Mouse (Mus musculus): ENCODE measurements around the gene Dnah17.

Gene Dnah17

GRCm38 (mm10) chr11:118130534-118130933, at the start of gene Dnah17:
Dnah17 (minus strand) TSS chr11:118130634.
- no peak for DNase-seq

DNA sequence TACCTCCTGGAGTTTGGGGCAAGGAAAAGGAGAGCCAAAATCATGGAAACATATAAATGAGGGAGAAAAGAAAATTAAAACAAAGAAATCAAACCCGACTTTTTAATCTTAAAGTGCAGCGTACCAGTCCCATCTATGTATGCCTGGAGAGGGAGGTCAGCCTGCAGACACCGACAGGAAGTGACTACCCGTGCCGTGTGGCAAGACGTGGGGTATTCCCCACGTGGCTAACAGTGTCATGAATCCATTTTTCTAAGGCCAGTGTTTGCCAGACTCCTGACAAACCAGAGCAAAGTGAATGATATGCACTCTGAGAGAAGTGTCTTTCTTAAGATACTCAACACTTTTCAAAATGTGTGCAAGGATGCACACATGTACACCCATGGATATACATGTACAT, 49.8 kb upstream of the Dnah17 start:
- no peak for DNase-seq

DNA sequence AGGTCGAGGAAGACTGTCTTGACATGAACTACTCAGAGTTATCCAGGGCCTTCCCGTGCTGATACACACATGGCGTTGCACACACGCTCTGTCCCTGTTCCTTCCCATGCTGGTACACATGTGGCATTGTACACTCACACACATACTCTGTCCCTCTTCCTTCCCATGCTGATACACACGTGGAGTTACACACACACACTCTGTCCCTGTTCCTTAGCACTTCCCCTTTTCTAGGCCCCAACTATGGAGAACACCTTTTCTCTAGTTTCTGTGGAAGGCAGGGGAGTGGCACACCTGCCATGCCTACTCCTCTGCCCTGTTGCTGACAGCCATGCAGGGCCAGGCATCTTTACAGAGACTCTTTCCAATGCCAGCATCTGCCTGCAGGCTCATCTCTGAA, 47.8 kb upstream of the Dnah17 start:
- DNase-seq = no peak

DNA sequence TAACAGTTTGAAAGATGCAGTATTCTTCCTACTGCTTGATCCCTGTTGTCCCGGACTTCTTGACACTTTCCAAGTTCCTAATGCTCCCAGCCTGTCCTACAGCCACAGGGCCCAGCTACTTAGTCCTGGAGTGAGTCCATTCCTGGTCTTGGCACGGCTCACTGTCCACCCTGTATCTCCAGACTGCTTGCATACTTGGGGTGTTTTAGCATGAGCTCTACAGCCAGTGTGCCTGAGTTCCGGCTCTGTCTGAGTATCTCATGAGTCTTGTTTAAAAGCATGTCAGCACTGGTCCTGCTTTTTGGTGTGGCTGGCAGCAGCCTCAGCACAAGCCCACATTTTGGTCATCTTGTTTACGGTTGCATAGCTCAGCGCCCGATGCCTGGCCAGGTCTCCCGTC, 44.3 kb upstream of the Dnah17 start:
- no peak for DNase-seq

DNA sequence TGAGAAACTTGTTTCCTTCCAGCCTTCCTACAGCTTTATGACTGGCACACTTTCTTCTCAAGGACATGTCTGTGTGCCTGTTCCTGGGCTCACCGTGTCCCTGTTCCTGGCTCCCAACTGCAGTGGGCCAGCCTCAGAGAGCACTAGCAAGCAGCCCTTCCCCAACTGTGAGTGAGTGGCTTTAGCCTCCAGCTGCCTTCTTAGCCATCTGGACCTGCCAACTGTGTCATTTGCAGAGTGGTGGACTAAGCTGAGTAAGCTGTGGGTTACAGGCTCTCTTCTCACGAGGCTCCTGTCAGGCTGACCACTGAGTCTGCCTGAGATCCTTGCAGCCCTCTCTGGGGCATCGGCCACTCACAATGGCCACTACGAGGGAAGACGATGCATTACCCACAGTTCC, 42.3 kb upstream of the Dnah17 start:
- no peak for DNase-seq

GRCm38 (mm10) chr11:118170333-118170732, 39.9 kb upstream of the Dnah17 start:
- DNase-seq = peak; percentile 61

GRCm38 (mm10) chr11:118168714-118169113, 38.3 kb upstream of the Dnah17 start:
- DNase-seq = peak; percentile 71

DNA sequence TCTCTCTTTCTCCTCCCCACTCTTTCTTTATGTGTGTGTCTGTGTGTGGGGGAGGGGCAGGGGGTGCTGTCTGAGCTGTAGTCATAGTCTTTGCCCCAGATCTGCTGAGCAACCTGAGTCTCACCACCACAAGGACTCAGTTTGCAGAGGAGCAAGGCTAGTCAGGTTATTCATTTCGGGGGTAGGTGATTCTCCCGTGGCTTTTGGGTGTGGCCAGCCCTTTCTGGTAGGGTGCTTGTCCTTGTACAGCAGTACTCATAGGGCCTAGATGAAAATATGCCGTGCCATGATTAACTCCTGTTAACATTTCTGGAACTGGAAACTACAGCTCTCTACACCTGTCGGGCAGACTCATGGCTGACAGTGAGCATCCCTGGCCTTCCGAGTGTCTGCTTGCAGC, 36.2 kb upstream of the Dnah17 start:
- no peak for DNase-seq

GRCm38 (mm10) chr11:118165681-118166080, 35.2 kb upstream of the Dnah17 start:
- no peak for DNase-seq

DNA sequence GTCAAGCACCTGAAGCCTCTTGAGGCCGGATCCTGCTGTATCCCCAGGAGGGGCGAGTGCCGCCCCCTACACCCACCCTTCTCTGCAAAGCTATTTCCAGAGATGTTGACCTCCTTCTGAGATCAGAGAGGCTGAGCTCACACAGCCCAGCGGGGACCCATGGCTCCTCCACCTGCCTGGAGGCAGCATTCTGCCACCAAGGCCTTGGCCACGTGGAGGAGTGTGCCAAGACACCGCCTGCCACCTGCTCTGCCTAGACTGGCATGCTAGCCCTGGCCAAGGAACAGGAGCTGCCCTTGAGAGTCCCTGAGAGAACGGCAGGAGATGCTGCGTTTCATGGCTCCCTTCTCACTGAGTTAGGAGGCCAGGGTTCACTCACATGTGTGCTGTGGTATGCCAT, 34.1 kb upstream of the Dnah17 start:
- peak; percentile 93 for DNase-seq

DNA sequence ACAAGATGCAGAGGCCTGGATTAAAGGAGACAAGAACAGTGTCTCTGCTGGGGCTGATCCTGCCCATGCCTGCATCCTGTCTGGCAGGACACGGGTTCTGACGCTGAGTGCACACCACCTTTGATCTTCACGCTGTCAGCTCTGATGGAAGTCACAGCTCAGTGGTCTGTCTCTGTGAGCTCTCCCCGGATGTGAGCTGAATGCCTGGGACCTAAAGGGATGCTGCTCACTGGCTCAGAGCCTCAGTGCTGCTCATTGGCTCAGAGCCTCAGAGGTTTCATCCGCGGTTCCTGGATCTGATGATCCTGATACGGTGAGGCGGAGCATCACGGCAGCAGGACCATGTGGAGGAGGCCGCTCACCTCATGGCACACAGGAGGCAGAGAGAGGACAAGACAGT, 31.8 kb upstream of the Dnah17 start:
- no peak for DNase-seq

DNA sequence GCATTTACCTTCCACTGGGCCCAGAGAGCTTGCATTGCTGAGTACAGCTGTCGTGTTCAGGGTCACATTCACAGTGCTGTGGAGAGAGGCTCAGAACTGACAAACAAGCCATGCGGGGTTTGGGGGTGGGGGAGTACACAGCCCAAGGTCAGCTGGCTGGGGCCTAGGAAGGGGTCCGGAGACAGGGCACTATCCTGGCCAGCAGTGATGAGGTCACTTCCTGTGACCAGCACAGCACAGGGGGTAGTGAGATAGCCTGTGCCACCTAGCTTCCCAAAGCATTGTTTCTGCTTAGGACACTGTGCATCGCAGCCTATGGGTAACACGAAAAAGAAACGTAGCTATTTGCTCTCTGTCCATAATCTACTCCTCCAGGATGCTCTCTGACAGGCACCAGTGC, 30.8 kb upstream of the Dnah17 start:
- no peak for DNase-seq

DNA sequence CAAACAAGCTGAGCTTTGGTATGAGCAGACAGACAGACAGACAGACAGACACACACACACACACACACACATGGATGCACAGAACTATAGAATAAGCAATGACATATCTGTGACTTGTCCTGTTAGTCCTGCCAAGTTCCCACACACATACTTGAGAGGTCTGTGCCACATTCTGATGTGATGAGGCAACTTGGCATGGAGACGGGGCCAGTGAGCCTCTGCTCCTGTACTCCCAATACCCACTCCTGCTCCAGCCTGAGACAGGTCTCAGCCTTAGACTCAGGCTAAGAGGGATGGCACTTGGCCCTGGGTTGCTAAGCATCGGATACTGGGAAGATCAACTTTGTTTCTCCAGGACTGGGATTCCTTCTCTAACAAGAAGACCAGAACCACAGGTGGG, 30.3 kb upstream of the Dnah17 start:
- DNase-seq = no peak

GRCm38 (mm10) chr11:118158753-118159152, 28.3 kb upstream of the Dnah17 start:
- DNase-seq = no peak

GRCm38 (mm10) chr11:118156480-118157060, 26.1 kb upstream of the Dnah17 start:
- no peak for DNase-seq

GRCm38 (mm10) chr11:118152964-118153363, 22.5 kb upstream of the Dnah17 start:
- DNase-seq = no peak

GRCm38 (mm10) chr11:118151423-118152180, 21.2 kb upstream of the Dnah17 start:
- no peak for DNase-seq

- no peak for DNase-seq
Measured at GRCm38 (mm10) chr11:118150115-118150701, 19.8 kb upstream of the Dnah17 start.

GRCm38 (mm10) chr11:118147877-118148637, 17.6 kb upstream of the Dnah17 start:
- no peak for DNase-seq

DNA sequence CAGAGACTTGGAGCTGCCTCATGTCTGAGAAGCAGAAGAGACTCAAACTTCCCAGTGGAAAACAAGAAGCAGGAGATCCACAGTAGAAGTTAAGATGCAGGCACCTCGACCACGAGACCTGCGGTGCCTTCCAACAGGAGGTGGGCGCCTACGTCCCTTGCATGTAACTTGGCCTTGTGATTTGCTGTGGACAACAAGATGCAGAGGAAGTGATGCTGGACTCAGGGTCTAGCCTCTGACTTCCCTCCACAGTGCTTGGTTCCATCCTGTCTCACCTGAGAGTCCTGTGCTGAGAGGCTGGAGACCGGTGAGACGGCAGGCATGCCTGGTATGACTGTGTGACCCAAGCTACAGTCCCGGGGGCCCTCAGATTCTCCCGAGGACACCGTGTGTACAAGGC, 16.0 kb upstream of the Dnah17 start:
- DNase-seq = no peak

GRCm38 (mm10) chr11:118145771-118146351, 15.4 kb upstream of the Dnah17 start:
- no peak for DNase-seq

- no peak for DNase-seq
Measured at GRCm38 (mm10) chr11:118145092-118145491, 14.7 kb upstream of the Dnah17 start.

DNA sequence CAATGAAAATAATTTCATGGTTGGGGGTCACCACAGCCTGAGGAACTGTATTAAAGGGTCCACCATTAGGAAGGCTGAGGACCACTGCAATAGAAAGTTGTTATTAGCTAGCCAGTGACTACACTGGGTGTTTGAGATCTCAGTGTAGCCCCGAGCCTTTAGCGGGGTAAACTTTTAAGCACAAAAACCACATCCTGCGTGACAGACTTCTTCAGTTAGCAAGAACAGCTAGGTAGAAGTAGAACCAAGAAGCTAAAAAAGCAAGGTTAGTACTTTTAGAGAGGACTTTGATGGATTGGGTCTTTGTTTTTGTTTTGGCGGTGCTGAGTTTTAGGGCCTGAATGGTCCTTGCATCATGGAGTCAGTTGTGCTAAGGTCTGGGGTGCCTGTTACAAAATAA, 13.3 kb upstream of the Dnah17 start:
- no peak for DNase-seq
